Mouse (Mus musculus): ENCODE measurements at regions not wholly inside any gene's neighbourhood (a gene's known extent, or its start where the extent isn't known, plus 50 kb on each side); places are given as distances from the start of the nearest gene placed in this dataset.

- H3K4me1 ChIP-seq (ENCODE audit: control insufficient read depth, insufficient read depth, low read length) = no peaks in the 10 kb centered on the region
- no peaks in the 10 kb centered on the region for H3K27me3 ChIP-seq (ENCODE audit: control insufficient read depth, insufficient read depth, low read length)
- DNase-seq (no peak), ATAC-seq (ENCODE audit: low FRiP score, low TSS enrichment) (no peak)
- H3K9me3 ChIP-seq (ENCODE audit: control insufficient read depth, low read length) = no peaks in the 10 kb centered on the region
- no peak overlapping the region for H3K4me3 ChIP-seq (replicated peaks; ENCODE audit: low read depth, low read length)
- no peak overlapping the region for H3K9ac ChIP-seq (replicated peaks; ENCODE audit: low read length)
- no peak overlapping the region for H3K4me2 ChIP-seq (ENCODE audit: low read length)
- H3K27ac ChIP-seq (replicated peaks; ENCODE audit: low read depth, low read length) = no peak overlapping the region
- WGBS = 84% methylated on average over 4 of the region's 4 CpGs
- H3K36me3 ChIP-seq (ENCODE audit: control insufficient read depth, insufficient read depth, low read length) = no peaks in the 10 kb centered on the region
Observed at GRCm38 (mm10) chr9:113408521-113408920, 299.5 kb downstream of the Pdcd6ip start.

GRCm38 (mm10) chr9:113394320-113394719 lies 313.7 kb downstream of the Pdcd6ip start:
- H3K9me3 ChIP-seq (ENCODE audit: control insufficient read depth, low read length) = peaks cover 4% of the 10 kb centered on the region; the same call in 1 of the 2 replicates
- no peak overlapping the region for H3K9ac ChIP-seq (replicated peaks; ENCODE audit: low read length)
- H3K4me2 ChIP-seq (ENCODE audit: low read length) = no peak overlapping the region
- no peak overlapping the region for H3K27ac ChIP-seq (replicated peaks; ENCODE audit: low read depth, low read length)
- no peak for ATAC-seq (ENCODE audit: low FRiP score, low TSS enrichment)
- H3K27me3 ChIP-seq (ENCODE audit: control insufficient read depth, insufficient read depth, low read length) = no peaks in the 10 kb centered on the region
- H3K4me3 ChIP-seq (replicated peaks; ENCODE audit: low read depth, low read length) = no peak overlapping the region
- no peaks in the 10 kb centered on the region for H3K36me3 ChIP-seq (ENCODE audit: control insufficient read depth, insufficient read depth, low read length)
- 84% methylated on average over 3 of the region's 3 CpGs for WGBS
- H3K4me1 ChIP-seq (ENCODE audit: control insufficient read depth, insufficient read depth, low read length) = no peaks in the 10 kb centered on the region
- DNase-seq = no peak

- 0 out of 2 replicates have a peak overlapping the region, but pooled peaks have one; percentile 10 for H3K27ac ChIP-seq (replicated peaks; ENCODE audit: low read depth, low read length)
- ATAC-seq (ENCODE audit: low FRiP score, low TSS enrichment) = no peak
Observed at GRCm38 (mm10) chr9:113387356-113387755, 320.7 kb downstream of the Pdcd6ip start.

GRCm38 (mm10) chr9:113381591-113382110 lies 326.4 kb downstream of the Pdcd6ip start:
- no peaks in the 10 kb centered on the region for H3K9me3 ChIP-seq (ENCODE audit: control insufficient read depth, low read length)
- no peak overlapping the region; the same call in 1 of the 2 replicates for H3K9ac ChIP-seq (replicated peaks; ENCODE audit: low read length)
- WGBS = 20% methylated on average over 13 of the region's 13 CpGs
- H3K27ac ChIP-seq (replicated peaks; ENCODE audit: low read depth, low read length) = peak overlapping the region; percentile 64
- ATAC-seq (ENCODE audit: low FRiP score, low TSS enrichment) (no peak), DNase-seq (peak; percentile 70)
- no peaks in the 10 kb centered on the region for H3K27me3 ChIP-seq (ENCODE audit: control insufficient read depth, insufficient read depth, low read length)
- H3K4me3 ChIP-seq (replicated peaks; ENCODE audit: low read depth, low read length) = no peak overlapping the region
- peak overlapping the region; percentile 39 for H3K4me2 ChIP-seq (ENCODE audit: low read length)
- H3K36me3 ChIP-seq (ENCODE audit: control insufficient read depth, insufficient read depth, low read length) = no peaks in the 10 kb centered on the region
- H3K4me1 ChIP-seq (ENCODE audit: control insufficient read depth, insufficient read depth, low read length) = peaks cover 17% of the 10 kb centered on the region

More at GRCm38 (mm10) chr9:113387356-113387755, 320.7 kb downstream of the Pdcd6ip start:
- H3K27me3 ChIP-seq (ENCODE audit: control insufficient read depth, insufficient read depth, low read length) = no peaks in the 10 kb centered on the region
- H3K4me1 ChIP-seq (ENCODE audit: control insufficient read depth, insufficient read depth, low read length) = peaks cover 3% of the 10 kb centered on the region; the same call in 1 of the 2 replicates
- no peak for DNase-seq
- no peak overlapping the region for H3K9ac ChIP-seq (replicated peaks; ENCODE audit: low read length)
- H3K4me2 ChIP-seq (ENCODE audit: low read length) = no peak overlapping the region
- H3K9me3 ChIP-seq (ENCODE audit: control insufficient read depth, low read length) = no peaks in the 10 kb centered on the region; the same call in 1 of the 2 replicates
- H3K36me3 ChIP-seq (ENCODE audit: control insufficient read depth, insufficient read depth, low read length) = no peaks in the 10 kb centered on the region
- WGBS = 65% methylated on average over 12 of the region's 12 CpGs
- no peak overlapping the region for H3K4me3 ChIP-seq (replicated peaks; ENCODE audit: low read depth, low read length)

- no peak overlapping the region for H3K9ac ChIP-seq (replicated peaks; ENCODE audit: low read length)
- DNase-seq (peak; percentile 61), ATAC-seq (ENCODE audit: low FRiP score, low TSS enrichment) (no peak)
- H3K27ac ChIP-seq (replicated peaks; ENCODE audit: low read depth, low read length) = peak overlapping the region; percentile 55
- WGBS = 52% methylated on average over 17 of the region's 17 CpGs
- no peak overlapping the region for H3K4me2 ChIP-seq (ENCODE audit: low read length)
- H3K9me3 ChIP-seq (ENCODE audit: control insufficient read depth, low read length) = no peaks in the 10 kb centered on the region
- peaks cover 17% of the 10 kb centered on the region for H3K4me1 ChIP-seq (ENCODE audit: control insufficient read depth, insufficient read depth, low read length)
- H3K27me3 ChIP-seq (ENCODE audit: control insufficient read depth, insufficient read depth, low read length) = no peaks in the 10 kb centered on the region
- no peaks in the 10 kb centered on the region for H3K36me3 ChIP-seq (ENCODE audit: control insufficient read depth, insufficient read depth, low read length)
- H3K4me3 ChIP-seq (replicated peaks; ENCODE audit: low read depth, low read length) = no peak overlapping the region
Observed at GRCm38 (mm10) chr9:113380408-113381129, 327.5 kb downstream of the Pdcd6ip start.

- H3K27me3 ChIP-seq (ENCODE audit: control insufficient read depth, insufficient read depth, low read length) = no peaks in the 10 kb centered on the region
- DNase-seq = no peak
- no peak overlapping the region for H3K4me2 ChIP-seq (ENCODE audit: low read length)
- no peak overlapping the region for H3K4me3 ChIP-seq (replicated peaks; ENCODE audit: low read depth, low read length)
- no peak overlapping the region for H3K27ac ChIP-seq (replicated peaks; ENCODE audit: low read depth, low read length)
- no peak for ATAC-seq (ENCODE audit: low FRiP score, low TSS enrichment)
- H3K4me1 ChIP-seq (ENCODE audit: control insufficient read depth, insufficient read depth, low read length) = peaks cover 17% of the 10 kb centered on the region
- no peak overlapping the region for H3K9ac ChIP-seq (replicated peaks; ENCODE audit: low read length)
- H3K36me3 ChIP-seq (ENCODE audit: control insufficient read depth, insufficient read depth, low read length) = no peaks in the 10 kb centered on the region
- WGBS = 89% methylated on average over 2 of the region's 2 CpGs
- H3K9me3 ChIP-seq (ENCODE audit: control insufficient read depth, low read length) = no peaks in the 10 kb centered on the region
Observed at GRCm38 (mm10) chr9:113378525-113378924, 329.5 kb downstream of the Pdcd6ip start.

GRCm38 (mm10) chr9:113371718-113372306 lies 336.2 kb downstream of the Pdcd6ip start:
- no peak overlapping the region for H3K4me2 ChIP-seq (ENCODE audit: low read length)
- ATAC-seq (ENCODE audit: low FRiP score, low TSS enrichment) (no peak), DNase-seq (no peak)
- H3K4me1 ChIP-seq (ENCODE audit: control insufficient read depth, insufficient read depth, low read length) = no peaks in the 10 kb centered on the region
- H3K4me3 ChIP-seq (replicated peaks; ENCODE audit: low read depth, low read length) = no peak overlapping the region
- no peak overlapping the region for H3K27ac ChIP-seq (replicated peaks; ENCODE audit: low read depth, low read length)
- no peak overlapping the region for H3K9ac ChIP-seq (replicated peaks; ENCODE audit: low read length)
- 88% methylated on average over 7 of the region's 7 CpGs for WGBS
- no peaks in the 10 kb centered on the region for H3K27me3 ChIP-seq (ENCODE audit: control insufficient read depth, insufficient read depth, low read length)
- H3K9me3 ChIP-seq (ENCODE audit: control insufficient read depth, low read length) = no peaks in the 10 kb centered on the region
- no peaks in the 10 kb centered on the region for H3K36me3 ChIP-seq (ENCODE audit: control insufficient read depth, insufficient read depth, low read length)

- no peak overlapping the region for H3K4me3 ChIP-seq (replicated peaks; ENCODE audit: low read depth, low read length)
- DNase-seq = no peak
- H3K4me2 ChIP-seq (ENCODE audit: low read length) = no peak overlapping the region
- H3K4me1 ChIP-seq (ENCODE audit: control insufficient read depth, insufficient read depth, low read length) = no peaks in the 10 kb centered on the region
- H3K27ac ChIP-seq (replicated peaks; ENCODE audit: low read depth, low read length) = no peak overlapping the region
- whole genome bisulfite sequencing = 85% methylated on average over 5 of the region's 5 CpGs
- H3K9ac ChIP-seq (replicated peaks; ENCODE audit: low read length) = no peak overlapping the region
- H3K27me3 ChIP-seq (ENCODE audit: control insufficient read depth, insufficient read depth, low read length) = no peaks in the 10 kb centered on the region
- no peak for ATAC-seq (ENCODE audit: low FRiP score, low TSS enrichment)
- no peaks in the 10 kb centered on the region for H3K9me3 ChIP-seq (ENCODE audit: control insufficient read depth, low read length)
- no peaks in the 10 kb centered on the region for H3K36me3 ChIP-seq (ENCODE audit: control insufficient read depth, insufficient read depth, low read length)
Observed at GRCm38 (mm10) chr9:113347942-113348341, 360.1 kb downstream of the Pdcd6ip start.

Measured in midbrain, embryonic 14.5 days (tissue).